Mouse (Mus musculus): ENCODE results near the gene March4. TPM values are rescaled to one million over a fixed set of nuclear protein-coding genes. Genes with fewer than 3 reads are reported as not detected.

Gene March4
- polyA plus RNA-seq, 1 experiment from 2014 or later = 0.05 TPM

- H3K27me3 ChIP-seq (ENCODE audit: control insufficient read depth, insufficient read depth, low read length) = no peaks in the 10 kb centered on the region
- no peak for ATAC-seq (ENCODE audit: insufficient number of reproducible peaks, insufficient read depth, low FRiP score, low read depth)
Measured at GRCm38 (mm10) chr1:72383056-72383455, 153.7 kb downstream of the March4 start.

GRCm38 (mm10) chr1:72380544-72380943 lies 156.2 kb downstream of the March4 start:
- ATAC-seq (ENCODE audit: insufficient number of reproducible peaks, insufficient read depth, low FRiP score, low read depth) = no peak
- H3K9ac ChIP-seq (ENCODE audit: low read length) = no peak overlapping the region
- H3K4me2 ChIP-seq (ENCODE audit: low read length) = no peak overlapping the region
- H3K27ac ChIP-seq (replicated peaks in 1 of 2; ENCODE audit: control insufficient read depth in 1 of 2, insufficient read depth in 1 of 2, low read depth in 2 of 2, low read length in 2 of 2) = no peak overlapping the region
- no peaks in the 10 kb centered on the region for H3K27me3 ChIP-seq (ENCODE audit: control insufficient read depth, insufficient read depth, low read length)
- no peak overlapping the region for H3K4me3 ChIP-seq (ENCODE audit: control insufficient read depth in 1 of 2, insufficient read depth in 1 of 2, low read depth in 1 of 2, low read length in 2 of 2)
- H3K4me1 ChIP-seq (ENCODE audit: control insufficient read depth in 2 of 2, insufficient read depth in 2 of 2, low read length in 2 of 2) = no peaks in the 10 kb centered on the region
- 99% methylated on average over 3 of the region's 3 CpGs for WGBS
- peaks cover 2% of the 10 kb centered on the region; the same call in 1 of the 2 replicates for H3K9me3 ChIP-seq (ENCODE audit: control insufficient read depth, low read length)
- H3K36me3 ChIP-seq (ENCODE audit: control insufficient read depth, insufficient read depth, low read length) = peaks cover 5% of the 10 kb centered on the region; the same call in 1 of the 2 replicates

More at GRCm38 (mm10) chr1:72383056-72383455, 153.7 kb downstream of the March4 start:
- Histone ChIP-seq H3K4me1 (ENCODE audit: control insufficient read depth in 2 of 2, insufficient read depth in 2 of 2, low read length in 2 of 2) (no peaks in the 10 kb centered on the region), H3K27ac (replicated peaks in 1 of 2; ENCODE audit: control insufficient read depth in 1 of 2, insufficient read depth in 1 of 2, low read depth in 2 of 2, low read length in 2 of 2) (no peak overlapping the region), H3K4me3 (ENCODE audit: control insufficient read depth in 1 of 2, insufficient read depth in 1 of 2, low read depth in 1 of 2, low read length in 2 of 2) (no peak overlapping the region), H3K9ac (ENCODE audit: low read length) (no peak overlapping the region), H3K9me3 (ENCODE audit: control insufficient read depth, low read length) (peaks cover 2% of the 10 kb centered on the region; the same call in 1 of the 2 replicates), H3K4me2 (ENCODE audit: low read length) (no peak overlapping the region), H3K36me3 (ENCODE audit: control insufficient read depth, insufficient read depth, low read length) (peaks cover 12% of the 10 kb centered on the region; the same call in 1 of the 2 replicates)
- 88% methylated on average over 7 of the region's 7 CpGs for WGBS

- Histone ChIP-seq H3K36me3 (ENCODE audit: control insufficient read depth, insufficient read depth, low read length) (peaks cover 5% of the 10 kb centered on the region; the same call in 1 of the 2 replicates), H3K9me3 (ENCODE audit: control insufficient read depth, low read length) (peaks cover 2% of the 10 kb centered on the region; the same call in 1 of the 2 replicates), H3K4me2 (ENCODE audit: low read length) (no peak overlapping the region), H3K9ac (ENCODE audit: low read length) (no peak overlapping the region), H3K27ac (replicated peaks in 1 of 2; ENCODE audit: control insufficient read depth in 1 of 2, insufficient read depth in 1 of 2, low read depth in 2 of 2, low read length in 2 of 2) (no peak overlapping the region), H3K4me3 (ENCODE audit: control insufficient read depth in 1 of 2, insufficient read depth in 1 of 2, low read depth in 1 of 2, low read length in 2 of 2) (no peak overlapping the region), H3K27me3 (ENCODE audit: control insufficient read depth, insufficient read depth, low read length) (no peaks in the 10 kb centered on the region), H3K4me1 (ENCODE audit: control insufficient read depth in 2 of 2, insufficient read depth in 2 of 2, low read length in 2 of 2) (no peaks in the 10 kb centered on the region)
- 93% methylated on average over 11 of the region's 11 CpGs for WGBS
- ATAC-seq (ENCODE audit: insufficient number of reproducible peaks, insufficient read depth, low FRiP score, low read depth) = no peak
Measured at GRCm38 (mm10) chr1:72379752-72380353, 156.9 kb downstream of the March4 start.

- Histone ChIP-seq H3K27ac (replicated peaks in 1 of 2; ENCODE audit: control insufficient read depth in 1 of 2, insufficient read depth in 1 of 2, low read depth in 2 of 2, low read length in 2 of 2) (no peak overlapping the region), H3K27me3 (ENCODE audit: control insufficient read depth, insufficient read depth, low read length) (no peaks in the 10 kb centered on the region), H3K4me2 (ENCODE audit: low read length) (no peak overlapping the region), H3K4me3 (ENCODE audit: control insufficient read depth in 1 of 2, insufficient read depth in 1 of 2, low read depth in 1 of 2, low read length in 2 of 2) (no peak overlapping the region), H3K9ac (ENCODE audit: low read length) (no peak overlapping the region), H3K36me3 (ENCODE audit: control insufficient read depth, insufficient read depth, low read length) (0 out of 2 replicates have a peak, but pooled peaks cover 5% of the 10 kb centered on the region), H3K4me1 (ENCODE audit: control insufficient read depth in 2 of 2, insufficient read depth in 2 of 2, low read length in 2 of 2) (no peaks in the 10 kb centered on the region), H3K9me3 (ENCODE audit: control insufficient read depth, low read length) (peaks cover 2% of the 10 kb centered on the region; the same call in 1 of the 2 replicates)
- WGBS = 67% methylated on average over 4 of the region's 4 CpGs
- ATAC-seq (ENCODE audit: insufficient number of reproducible peaks, insufficient read depth, low FRiP score, low read depth) = no peak
Measured at GRCm38 (mm10) chr1:72378151-72378550, 158.6 kb downstream of the March4 start.

Other genes with a start within 250 kb of the March4 start
- gene Xrcc5, start 229.5 kb downstream of the March4 start, polyA plus RNA-seq (2014; fragmentation: Nextera tagmentation; extraction: Ambion mirVana) = 17.0 and 18.6 TPM in 2 replicates
- gene Smarcal1, start 46.3 kb upstream of the March4 start, polyA plus RNA-seq (2014; fragmentation: Nextera tagmentation; extraction: Ambion mirVana) = 17.0 and 18.8 TPM in 2 replicates
- gene Ankar, start 163.6 kb upstream of the March4 start, polyA plus RNA-seq (2014; fragmentation: Nextera tagmentation; extraction: Ambion mirVana) = not detected in 2 replicates
- 1,232 and 1,383 TPM in 2 replicates for gene Rpl37a, start 174.4 kb upstream of the March4 start, polyA plus RNA-seq (2014; fragmentation: Nextera tagmentation; extraction: Ambion mirVana)

Measured in heart, embryonic 14.5 days (tissue).